Mouse (Mus musculus) brain, embryonic 14.5 days (tissue): ENCODE results near the gene Tmem182.

Experiments
- CTCF ChIP-seq: fragments of 200-500 bp; IDR thresholded peaks from 2 replicates; pipeline ENCODE4 v1.5.1; 2012; ENCODE audit warnings: inconsistent platforms, mild to moderate bottlenecking, moderate library complexity, borderline replicate concordance; ENCODE audit not compliant: insufficient read depth, insufficient read length; ENCODE audit errors: extremely low read depth
- POLR2A ChIP-seq: fragments of 200-500 bp; IDR thresholded peaks from 2 replicates; pipeline ENCODE4 v1.6.1; 2012; ENCODE audit warnings: mild to moderate bottlenecking, inconsistent platforms, borderline replicate concordance; ENCODE audit not compliant: poor library complexity, insufficient read depth, insufficient read length, severe bottlenecking; ENCODE audit errors: extremely low read depth

- TF ChIP-seq POLR2A (no peak), CTCF (no peak)
Measured at GRCm38 (mm10) chr1:40799121-40799520, 6.3 kb upstream of the Tmem182 start.
